9 mouse cellular contexts compared by ENCODE assay signal in the genomic region with DNA sequence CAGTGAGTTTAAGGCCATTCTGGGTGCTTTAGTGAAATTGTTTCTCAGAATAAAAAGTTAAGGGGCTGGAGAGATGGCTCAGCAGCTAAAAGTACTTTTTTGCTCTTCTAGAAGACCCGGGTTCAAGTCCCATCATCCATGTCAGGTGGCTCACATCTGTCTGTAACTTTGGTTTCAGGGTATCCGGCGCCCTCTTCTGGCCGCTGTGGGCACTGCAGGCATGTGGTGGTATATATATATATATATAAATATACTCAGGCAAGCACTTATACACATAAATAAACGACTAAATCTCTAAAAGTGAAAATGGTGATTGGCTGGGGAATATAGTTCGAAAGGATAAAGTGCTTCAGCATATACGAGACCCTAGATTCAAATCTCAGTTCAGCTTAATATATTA.
DNase-seq lines count a peak whose midpoint lies in the region; ATAC-seq and TF ChIP-seq lines count a peak whose summit lies in the region.
"Had no signal": no experiment of that assay in that cellular context is flagged by ENCODE, and none has a peak within 500 bp of the region (broad histone marks: within the 10 kb centered on the region; RNA-seq: fewer than 3 reads in every experiment).

No protein-coding gene starts in this region.

- H3K36me3 ChIP-seq in kidney, postnatal 0 days (ENCODE audit: insufficient read depth, low read length) = no peaks in the 10 kb centered on the region
- H3K36me3 ChIP-seq in thymus, adult 2 months (ENCODE audit: control insufficient read depth, insufficient read depth, low read length) = no peaks in the 10 kb centered on the region

- TF ChIP-seq POLR2A in thymus, adult 2 months (IDR thresholded peaks at IDR 0.05; ENCODE audit: control insufficient read depth, extremely low read depth, insufficient read depth, low read length, poor library complexity) = no peak

- peak; percentile 57 for TF ChIP-seq CTCF in kidney, postnatal 0 days (IDR thresholded peaks at IDR 0.05; ENCODE audit: low read depth)
- no peak for TF ChIP-seq CTCF in thymus, adult 2 months (IDR thresholded peaks at IDR 0.05; ENCODE audit: borderline replicate concordance, control insufficient read depth, extremely low read depth, insufficient read depth, low read length, poor library complexity)

- H3K4me2 ChIP-seq in kidney, postnatal 0 days (ENCODE audit: low read length) = no peak overlapping the region

- H3K9ac ChIP-seq in kidney, postnatal 0 days (ENCODE audit: low read depth, low read length) = no peak overlapping the region

- no peak overlapping the region for H3K27ac ChIP-seq in kidney, postnatal 0 days
- H3K27ac ChIP-seq in thymus, adult 2 months (ENCODE audit: control insufficient read depth, insufficient read depth, low read length) = no peak overlapping the region

- no peak for ATAC-seq in kidney, postnatal 0 days (replicated peaks; ENCODE audit: low FRiP score, low read depth)

- H3K4me3 ChIP-seq in kidney, postnatal 0 days (replicated peaks; ENCODE audit: low read depth, low read length) = no peak overlapping the region
- no peak overlapping the region for H3K4me3 ChIP-seq in thymus, adult 2 months (ENCODE audit: control insufficient read depth, insufficient read depth, low read length)
- H3K4me3 ChIP-seq: erythroblast, embryonic 14.5 days had no signal

- H3K9me3 ChIP-seq in kidney, postnatal 0 days (replicated peaks; ENCODE audit: low read length) = no peaks in the 10 kb centered on the region

- no peak for DNase-seq in kidney, postnatal 0 days (ENCODE audit: low spot score)
- DNase-seq in kidney, adult 11 months = no peak
- DNase-seq in thymus, adult 2 months = peak; percentile 4
- no peak for DNase-seq in thymus, postnatal 25 days
- peak; percentile 47 for DNase-seq in c-Kit-negative CD71-positive TER-119-positive erythroid progenitor cells, embryonic 14.5 days (ENCODE audit: low read depth, low spot score)
- peak; percentile 21 for DNase-seq in testis, postnatal 14 days (ENCODE audit: low spot score)
- no peak for DNase-seq in embryo, embryonic 11 days
- DNase-seq in right cerebral cortex, postnatal 25 days = no peak

- 78% methylated on average over 7 of the region's 7 CpGs for WGBS in kidney, postnatal 0 days
- WGBS in thymus, adult 2 months = 92% methylated on average over 7 of the region's 7 CpGs

- H3K27me3 ChIP-seq in kidney, postnatal 0 days (ENCODE audit: insufficient read depth, low read length) = no peaks in the 10 kb centered on the region
- no peaks in the 10 kb centered on the region for H3K27me3 ChIP-seq in thymus, adult 2 months (ENCODE audit: control insufficient read depth, insufficient read depth, low read length)

- no peaks in the 10 kb centered on the region for H3K4me1 ChIP-seq in kidney, postnatal 0 days (replicated peaks; ENCODE audit: insufficient read depth, low read length)
- no peaks in the 10 kb centered on the region for H3K4me1 ChIP-seq in thymus, adult 2 months (replicated peaks; ENCODE audit: control insufficient read depth, insufficient read depth, low read length)

Comparison
In these comparisons a context has a peak if more than half of its experiments do, and no peak if none do; other contexts are left out.
1. DNase-seq: peak in thymus, adult 2 months (single experiment), c-Kit-negative CD71-positive TER-119-positive erythroid progenitor cells, embryonic 14.5 days (single experiment) and testis, postnatal 14 days (single experiment); none in kidney, postnatal 0 days (single experiment), kidney, adult 11 months (single experiment), thymus, postnatal 25 days (single experiment), embryo, embryonic 11 days (single experiment) and right cerebral cortex, postnatal 25 days (single experiment).